Mouse (Mus musculus): ENCODE data around the gene Cdh22.

DNA sequence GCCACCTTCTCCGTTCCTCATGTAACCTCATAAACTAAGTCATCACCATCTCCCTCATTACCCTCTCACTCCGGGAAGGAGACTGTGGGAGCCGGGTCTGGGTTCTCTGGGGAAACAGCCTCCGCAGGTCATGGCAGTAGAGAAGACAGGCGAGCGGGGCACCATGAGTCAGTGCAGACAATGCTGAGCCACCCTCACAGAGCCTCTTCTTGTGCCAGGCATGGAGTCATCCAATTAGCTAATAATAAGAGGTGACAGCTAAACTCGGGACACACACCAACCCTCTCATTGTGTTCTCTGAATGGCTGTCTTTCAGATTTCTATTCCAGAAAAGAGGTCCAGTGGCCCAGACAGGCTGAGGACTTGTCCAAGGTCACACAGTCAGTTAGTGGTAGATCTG lies 43.2 kb downstream of the Cdh22 start:
- TF ChIP-seq POLR2A (IDR thresholded peaks at IDR 0.05; ENCODE audit: insufficient read length, low read depth) (no peak), TCF12 (IDR thresholded peaks at IDR 0.05; ENCODE audit: insufficient read depth, poor library complexity, severe bottlenecking) (no peak), USF1 (IDR thresholded peaks at IDR 0.05; ENCODE audit: low read depth) (no peak), MYOG (IDR thresholded peaks at IDR 0.05; ENCODE audit: control insufficient read depth in 1 of 3, insufficient read depth in 1 of 3, insufficient read length in 2 of 3, low read depth in 2 of 3) (no peak), POLR2AphosphoS2 (IDR thresholded peaks at IDR 0.05; ENCODE audit: insufficient read length, low read depth) (no peak), REST (IDR thresholded peaks at IDR 0.05; ENCODE audit: insufficient read depth, insufficient read length) (no peak), E2F4 (IDR thresholded peaks at IDR 0.05; ENCODE audit: insufficient read depth) (no peak), MYOD1 (IDR thresholded peaks at IDR 0.05; ENCODE audit: control insufficient read depth in 1 of 3, insufficient read length in 2 of 3, low read depth in 2 of 3) (no peak), MAX (IDR thresholded peaks at IDR 0.05; ENCODE audit: low read depth) (no peak)

Data from myocyte (in vitro differentiated cells).